Mouse (Mus musculus): ENCODE measurements around the gene Snx17. TPM values are rescaled to one million over a fixed set of nuclear protein-coding genes. Genes with fewer than 3 reads are reported as not detected.

Gene Snx17
- polyA plus RNA-seq (2012; rRNA removed; ENCODE audit: low replicate concordance): 108 and 112 TPM in 2 replicates

DNA sequence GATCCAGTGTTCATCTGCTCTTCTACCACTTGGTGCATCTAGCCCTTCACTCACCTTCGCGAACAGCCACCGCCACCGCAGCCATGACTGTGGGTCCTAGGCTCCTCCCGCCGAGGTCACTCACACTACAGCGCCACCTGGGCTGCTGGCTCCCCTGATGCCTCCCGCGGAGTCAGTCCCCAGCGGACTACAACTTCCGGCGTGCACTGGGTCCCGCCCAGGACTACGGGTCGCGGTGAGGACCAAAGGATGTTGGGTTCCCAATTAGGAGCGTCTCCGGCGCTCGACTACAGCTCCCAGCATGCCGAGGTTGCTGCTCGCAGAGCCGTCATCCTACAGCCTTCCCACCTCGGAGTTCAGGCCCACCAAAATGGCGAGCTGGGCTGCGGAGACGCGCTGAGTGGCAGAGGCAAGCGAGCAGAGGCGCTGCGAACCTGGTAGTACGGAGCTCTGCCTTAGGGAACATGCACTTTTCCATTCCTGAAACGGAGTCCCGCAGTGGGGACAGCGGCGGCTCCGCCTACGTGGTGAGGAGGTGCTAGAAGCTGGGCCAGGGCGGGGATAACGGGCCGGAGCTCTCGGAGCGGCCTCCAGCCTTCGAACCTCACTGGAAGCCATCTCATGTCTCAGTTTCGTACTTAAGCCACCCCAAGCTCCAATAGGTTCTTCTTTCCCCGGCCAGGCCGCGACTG is at the start of gene Snx17, which contains the start of gene Eif2b4:
Gene Snx17 (plus strand): TSS at position 289 of the 692 bp plus-strand sequence.
Gene Eif2b4 (minus strand): TSS at position 492 of the 692 bp plus-strand sequence.

DNA sequence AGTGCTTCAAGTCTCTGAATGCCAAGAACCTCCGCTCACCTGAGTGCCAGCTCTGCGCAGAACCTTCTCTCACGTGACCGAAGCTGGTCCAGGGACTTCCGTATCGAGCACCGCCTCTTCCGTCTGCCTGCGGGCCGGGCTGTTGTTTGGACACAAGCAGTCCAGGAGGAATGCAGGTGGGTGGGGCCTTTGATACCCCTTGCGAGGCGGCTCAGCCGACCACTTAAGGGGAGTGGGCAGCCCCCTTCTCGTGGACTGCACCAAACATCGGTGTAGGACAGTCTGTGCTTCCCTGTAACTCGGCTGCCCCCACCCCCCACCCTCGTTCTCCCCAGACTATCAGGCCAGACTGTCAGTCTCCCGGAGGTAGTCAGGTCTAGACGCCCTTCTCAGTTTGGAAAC is 38.9 kb upstream of the Snx17 start, which contains the start of gene Mpv17:
Gene Mpv17 (minus strand): TSS at position 100 of the 402 bp plus-strand sequence.

GRCm38 (mm10) chr5:31179766-31180630 is 13.0 kb upstream of the Snx17 start, which contains the start of the genes Gm29609 and Gtf3c2:
Gm29609 (minus strand) TSS chr5:31179911.
Gtf3c2 (minus strand) TSS chr5:31180144.

GRCm38 (mm10) chr5:31201742-31202590 is 8.9 kb downstream of the Snx17 start, which contains the start of gene Zfp513:
Zfp513 (minus strand) TSS chr5:31202303.

DNA sequence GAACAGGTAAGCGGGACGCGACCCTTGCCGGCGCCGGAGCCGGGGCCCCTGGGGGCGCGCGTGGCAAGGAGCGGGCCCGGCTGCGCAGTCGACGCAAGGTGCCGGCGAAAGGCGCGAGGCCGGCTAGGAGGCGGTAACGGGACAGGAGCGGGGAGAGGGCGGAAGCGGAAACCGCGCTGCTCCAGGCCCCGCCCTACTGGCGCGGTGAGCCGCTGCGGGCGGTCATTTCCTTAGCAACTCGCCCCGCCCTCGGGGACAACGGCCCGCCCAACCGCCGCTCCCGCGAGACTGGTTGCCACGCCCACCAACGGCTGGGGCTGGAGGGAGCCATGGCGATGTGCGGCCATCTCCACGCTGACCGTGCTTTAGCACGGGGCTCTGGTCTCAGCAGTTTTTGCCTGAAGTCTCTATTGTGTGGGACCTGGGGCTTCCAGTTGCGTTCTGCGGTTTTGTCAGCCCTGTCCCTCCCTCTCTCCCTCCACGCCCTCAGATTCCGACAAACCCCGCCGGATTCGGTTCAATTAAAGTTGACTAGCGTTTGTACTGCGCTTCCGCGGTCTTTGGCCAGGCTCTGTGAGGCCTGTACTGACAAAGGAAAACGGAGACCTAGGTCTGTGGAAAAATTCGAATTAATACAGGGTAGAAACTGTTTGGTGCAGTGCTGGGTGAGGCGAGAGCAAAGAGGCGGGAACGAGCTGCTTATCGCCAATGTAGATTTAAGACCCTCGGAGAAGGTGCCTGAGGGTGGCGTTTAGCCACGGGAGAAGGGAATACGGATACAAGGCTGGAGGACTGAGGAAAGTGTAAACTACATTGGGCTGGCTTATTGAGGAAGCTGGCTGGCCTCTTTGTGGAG is 27.6 kb downstream of the Snx17 start, which contains the start of gene Ppm1g:
Gene Ppm1g (minus strand): TSS at position 240 of the 856 bp plus-strand sequence.

DNA sequence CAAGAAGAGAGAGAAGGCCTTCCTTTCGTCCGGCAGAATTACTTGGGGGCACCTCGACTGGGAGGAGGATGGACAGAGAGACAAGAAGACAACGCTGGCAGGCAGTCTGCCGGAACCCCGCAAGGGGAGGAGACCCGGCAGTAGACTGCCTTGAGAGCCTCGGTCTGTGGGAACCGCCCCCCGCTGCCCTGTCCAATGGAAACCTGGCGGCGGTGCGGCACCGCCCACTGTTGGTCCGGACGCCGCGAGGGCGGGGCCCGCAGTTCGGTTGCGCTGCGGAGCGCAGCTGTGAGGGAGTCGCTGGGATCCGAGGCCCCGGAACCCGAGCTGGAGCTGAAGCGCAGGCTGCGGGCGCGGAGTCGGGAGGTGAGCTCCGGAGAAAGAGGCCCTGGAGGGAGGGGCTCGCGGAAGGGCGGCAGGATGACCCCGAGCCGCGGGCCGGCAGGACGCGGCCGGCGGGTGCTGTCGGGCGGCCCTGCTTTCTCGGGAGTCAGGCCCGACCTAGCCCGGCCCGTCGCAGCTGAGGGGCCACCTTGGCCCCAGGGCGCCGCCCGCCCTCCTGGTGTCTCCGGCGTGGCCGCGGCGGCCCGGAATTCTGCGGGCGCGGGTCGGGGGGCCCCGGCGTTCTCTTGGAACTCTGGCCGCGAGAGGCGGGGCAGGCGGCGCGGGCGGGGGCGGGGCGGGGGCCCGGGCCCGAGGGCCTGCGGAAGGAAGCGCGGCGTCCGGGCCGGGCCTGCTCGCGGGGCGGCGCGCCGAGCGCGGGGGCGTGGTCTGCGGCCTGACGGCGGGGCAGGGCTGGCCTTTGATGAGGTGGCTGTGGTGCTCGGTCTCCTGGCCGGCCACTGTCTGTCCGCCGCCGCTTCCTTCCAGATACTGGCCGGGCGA is 47.9 kb downstream of the Snx17 start, which contains the start of the genes Nrbp1 and Gm9970:
Gene Nrbp1 (plus strand): TSS at position 228 of the 885 bp plus-strand sequence.
Gene Gm9970 (minus strand): TSS at position 596 of the 885 bp plus-strand sequence.

Other genes with a start within 250 kb of the Snx17 start
- gene Cgref1, start 247.6 kb upstream of the Snx17 start, polyA plus RNA-seq (2012; rRNA removed; ENCODE audit: low replicate concordance): 1.1 and 6.2 TPM in 2 replicates
- gene Preb, start 232.9 kb upstream of the Snx17 start, polyA plus RNA-seq (2012; rRNA removed; ENCODE audit: low replicate concordance): 289 and 327 TPM in 2 replicates
- 0.69 and 25.8 TPM in 2 replicates for gene Tcf23, start 224.6 kb upstream of the Snx17 start, polyA plus RNA-seq (2012; rRNA removed; ENCODE audit: low replicate concordance)
- gene Atraid, start 144.9 kb upstream of the Snx17 start, polyA plus RNA-seq (2012; rRNA removed; ENCODE audit: low replicate concordance): 209 and 273 TPM in 2 replicates
- gene Slc5a6, start 144.3 kb upstream of the Snx17 start, polyA plus RNA-seq (2012; rRNA removed; ENCODE audit: low replicate concordance): 40.4 and 53.2 TPM in 2 replicates
- gene Cad, start 138.4 kb upstream of the Snx17 start, polyA plus RNA-seq (2012; rRNA removed; ENCODE audit: low replicate concordance): 21.5 and 75.0 TPM in 2 replicates
- gene Dnajc5g, start 86.9 kb upstream of the Snx17 start, polyA plus RNA-seq (2012; rRNA removed; ENCODE audit: low replicate concordance): not detected in 2 replicates
- gene Slc30a3, start 85.0 kb upstream of the Snx17 start, polyA plus RNA-seq (2012; rRNA removed; ENCODE audit: low replicate concordance): 0.12 TPM in 1 of 2 replicates, not detected in the other
- gene Trim54, start 76.5 kb upstream of the Snx17 start, polyA plus RNA-seq (2012; rRNA removed; ENCODE audit: low replicate concordance): not detected in 2 replicates
- gene Ucn, start 54.4 kb upstream of the Snx17 start, polyA plus RNA-seq (2012; rRNA removed; ENCODE audit: low replicate concordance): not detected in 2 replicates
- gene Mpv17, start 39.0 kb upstream of the Snx17 start, polyA plus RNA-seq (2012; rRNA removed; ENCODE audit: low replicate concordance): 163 and 250 TPM in 2 replicates
- gene Gm29609, start 13.3 kb upstream of the Snx17 start, polyA plus RNA-seq (2012; rRNA removed; ENCODE audit: low replicate concordance): 4.4 and 5.4 TPM in 2 replicates
- 57.4 and 85.2 TPM in 2 replicates for gene Gtf3c2, start 13.1 kb upstream of the Snx17 start, polyA plus RNA-seq (2012; rRNA removed; ENCODE audit: low replicate concordance)
- gene Eif2b4, start 203 bp downstream of the Snx17 start, polyA plus RNA-seq (2012; rRNA removed; ENCODE audit: low replicate concordance): 39.2 and 59.8 TPM in 2 replicates
- 34.3 and 47.6 TPM in 2 replicates for gene Zfp513, start 9.1 kb downstream of the Snx17 start, polyA plus RNA-seq (2012; rRNA removed; ENCODE audit: low replicate concordance)
- gene Ppm1g, start 27.5 kb downstream of the Snx17 start, polyA plus RNA-seq (2012; rRNA removed; ENCODE audit: low replicate concordance): 30.0 and 90.9 TPM in 2 replicates
- 140 and 206 TPM in 2 replicates for gene Nrbp1, start 47.6 kb downstream of the Snx17 start, polyA plus RNA-seq (2012; rRNA removed; ENCODE audit: low replicate concordance)
- 0.27 and 0.57 TPM in 2 replicates for gene Gm9970, start 48.0 kb downstream of the Snx17 start, polyA plus RNA-seq (2012; rRNA removed; ENCODE audit: low replicate concordance)
- 9.7 and 58.7 TPM in 2 replicates for gene Krtcap3, start 58.5 kb downstream of the Snx17 start, polyA plus RNA-seq (2012; rRNA removed; ENCODE audit: low replicate concordance)
- 40.7 and 63.3 TPM in 2 replicates for gene Ift172, start 97.9 kb downstream of the Snx17 start, polyA plus RNA-seq (2012; rRNA removed; ENCODE audit: low replicate concordance)
- 7.7 and 46.5 TPM in 2 replicates for gene Fndc4, start 102.9 kb downstream of the Snx17 start, polyA plus RNA-seq (2012; rRNA removed; ENCODE audit: low replicate concordance)
- 0.21 and 0.28 TPM in 2 replicates for gene Gckr, start 104.2 kb downstream of the Snx17 start, polyA plus RNA-seq (2012; rRNA removed; ENCODE audit: low replicate concordance)